Mouse (Mus musculus): ENCODE results near the gene Tmx2.
"Not testable (repeated sequence)": the region's sequence is repeated elsewhere in the genome, so short reads cannot be mapped to it uniquely, and the experiment has no call there.

The Tmx2 gene

DNA sequence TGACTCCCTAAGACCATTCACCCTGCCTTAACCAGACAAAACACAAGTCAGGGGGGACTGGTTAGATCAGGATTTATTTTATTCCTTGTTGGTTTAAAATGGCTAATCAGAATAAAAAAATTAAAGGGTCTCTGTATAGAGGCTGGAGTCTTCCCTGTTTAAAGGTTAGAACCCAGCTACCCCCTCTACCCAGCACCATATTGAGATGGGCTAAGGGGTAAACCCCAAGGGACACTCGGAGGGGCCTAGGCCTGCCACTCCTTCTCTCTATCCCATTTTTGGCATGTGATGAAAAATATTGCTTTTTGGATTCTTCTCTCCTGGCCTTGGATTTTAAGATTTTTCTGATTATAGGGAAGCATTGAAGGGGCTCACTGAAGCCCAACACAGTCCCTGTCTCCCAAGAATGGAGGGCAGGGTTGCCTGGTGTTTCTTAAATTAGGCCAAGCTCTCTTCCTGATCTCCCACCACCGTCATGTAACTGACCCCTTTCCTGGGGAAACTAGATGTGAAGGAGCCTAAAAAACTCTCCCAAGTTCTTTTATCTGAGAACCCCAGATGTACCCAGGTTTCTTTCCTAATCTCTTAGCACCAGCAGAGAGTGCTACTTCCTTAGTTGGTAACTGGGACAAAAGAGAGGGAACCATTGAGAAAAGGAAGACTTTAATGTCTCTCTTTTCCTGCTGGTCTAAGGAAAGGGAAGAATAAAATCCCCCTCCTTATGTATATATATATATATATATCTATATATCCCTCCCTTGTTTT is 9.3 kb upstream of the Tmx2 start:
- DNase-seq (ENCODE audit: low read depth in 2 of 2, low spot score in 2 of 2): no peak

DNA sequence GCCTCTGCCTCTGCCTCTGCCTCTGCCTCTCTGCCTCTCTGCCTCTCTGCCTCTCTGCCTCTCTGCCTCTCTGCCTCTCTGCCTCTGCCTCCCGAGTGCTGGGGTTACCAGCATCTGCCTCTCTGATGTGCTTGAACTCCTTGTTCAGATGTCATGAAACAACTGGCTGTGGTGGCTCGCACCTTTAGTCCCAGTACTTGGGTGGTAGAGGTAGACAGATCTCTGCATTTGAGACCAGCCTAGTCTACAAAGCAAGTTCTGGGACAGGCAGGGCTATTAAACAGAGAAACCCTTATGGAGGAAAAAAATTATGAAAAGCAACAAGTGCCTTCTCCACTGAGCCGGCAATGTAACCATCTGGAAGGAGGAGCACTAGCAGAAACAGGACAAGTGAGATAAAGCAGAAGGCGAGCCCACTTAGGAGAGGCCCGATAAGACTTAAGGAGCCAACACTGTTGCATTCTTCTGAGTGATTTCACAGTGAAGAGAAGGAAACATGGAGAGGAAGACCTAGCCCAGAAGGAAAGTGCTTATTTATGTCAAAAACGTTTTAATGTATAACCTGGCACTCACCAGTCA is 3.8 kb upstream of the Tmx2 start:
- DNase-seq (ENCODE audit: low read depth in 2 of 2, low spot score in 2 of 2): no peak

DNA sequence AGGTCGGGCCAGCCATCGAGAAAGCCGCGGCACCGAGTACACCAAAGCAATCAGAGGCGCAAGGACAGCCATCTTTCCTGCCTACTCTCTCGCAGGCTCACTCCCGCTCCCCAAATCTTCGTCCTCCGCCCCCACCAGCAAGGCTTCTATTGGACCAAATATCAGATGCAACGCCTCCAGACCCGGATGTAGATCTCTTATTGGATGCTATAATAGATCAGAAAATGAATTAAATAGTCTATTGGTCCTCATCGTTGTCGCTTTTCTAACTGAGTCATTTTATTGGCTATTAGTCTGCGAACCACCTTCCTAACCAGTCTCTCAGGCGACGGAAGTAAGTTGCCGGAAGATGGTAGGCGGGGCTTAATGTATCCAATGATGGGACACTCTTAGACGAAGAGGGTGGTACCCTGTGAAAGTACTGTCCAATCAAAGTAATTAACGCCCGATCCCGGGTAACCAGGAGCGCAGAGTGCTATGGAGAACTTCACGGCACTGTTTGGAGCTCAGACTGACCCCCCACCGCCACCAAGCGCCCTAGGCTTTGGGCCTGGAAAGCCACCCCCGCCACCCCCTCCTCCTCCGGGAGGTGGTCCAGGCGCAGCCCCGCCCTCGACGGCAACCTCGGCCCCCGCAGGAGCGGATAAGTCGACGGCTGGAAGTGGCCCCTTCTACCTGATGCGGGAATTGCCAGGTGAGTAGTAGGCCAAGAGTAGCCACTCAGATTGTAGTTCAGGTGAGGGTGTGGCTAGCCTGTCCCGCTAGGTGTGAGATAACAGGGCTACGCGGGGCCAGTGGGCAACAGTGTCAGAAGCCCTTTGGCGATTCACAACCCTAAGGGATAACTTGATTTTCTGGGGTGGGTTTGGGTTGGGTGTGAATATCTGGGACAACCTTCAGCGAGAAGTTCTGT is 716 bp downstream of the Tmx2 start, which contains the start of the genes Gm28635 and Med19:
Gm28635 (minus strand) TSS at position 74 of the 913 bp plus-strand sequence.
Med19 (plus strand) TSS at position 435 of the 913 bp plus-strand sequence.
- DNase-seq (ENCODE audit: low read depth in 2 of 2, low spot score in 2 of 2): peak; percentile 89

DNA sequence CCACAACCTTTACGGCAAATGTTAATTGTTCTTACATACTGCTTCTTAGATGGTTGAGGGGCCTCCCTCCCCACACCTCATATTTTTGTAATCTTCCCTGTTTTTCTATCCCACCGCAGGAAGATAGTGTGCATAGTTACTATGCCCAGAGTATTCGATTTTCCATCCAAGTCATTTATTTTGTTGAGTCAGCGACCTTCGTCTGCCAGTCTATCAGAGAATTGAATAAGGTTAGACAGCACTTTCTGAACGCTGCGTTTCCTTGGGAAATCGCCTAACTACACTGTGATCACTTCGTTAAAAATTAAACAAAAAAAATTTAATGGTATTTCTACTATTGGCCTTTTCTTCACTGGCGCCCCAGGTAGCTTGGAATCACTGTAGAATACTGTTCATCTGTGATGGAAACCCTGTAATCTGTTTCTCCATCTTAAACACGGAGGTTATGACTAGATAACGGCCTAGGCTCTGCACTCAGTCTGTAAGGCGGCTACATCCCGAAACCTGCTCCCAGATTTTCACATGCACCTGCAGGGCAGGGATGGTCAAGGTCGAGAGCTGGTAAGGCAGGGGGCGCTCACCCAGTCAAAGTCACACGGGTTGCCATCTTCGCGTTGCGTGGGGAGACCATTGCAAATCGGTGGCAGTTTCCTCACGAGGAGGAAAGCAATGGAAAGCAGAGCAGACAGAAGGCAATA is 1.5 kb downstream of the Tmx2 start:
- DNase-seq (ENCODE audit: low read depth in 2 of 2, low spot score in 2 of 2): no peak

DNA sequence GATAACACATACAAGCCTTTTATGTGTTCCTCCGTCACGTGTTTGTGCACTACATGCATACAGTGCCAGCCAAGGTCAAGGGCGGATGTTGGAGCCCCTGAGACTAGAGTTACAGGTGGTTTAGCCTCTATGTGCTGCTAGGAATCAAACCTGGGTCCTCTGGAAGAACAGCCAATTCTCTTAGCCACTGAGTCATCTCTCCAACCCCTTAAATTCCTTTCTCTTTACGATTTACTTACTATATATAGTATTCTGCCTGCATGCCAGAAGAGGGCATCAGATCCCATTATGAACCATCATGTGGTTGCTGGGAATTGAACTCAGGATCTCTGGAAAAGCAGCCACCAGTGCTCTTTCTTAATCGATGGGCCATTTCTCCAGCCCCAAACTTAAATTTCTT is 7.4 kb downstream of the Tmx2 start:
- not testable (repeated sequence) for DNase-seq (ENCODE audit: low read depth in 2 of 2, low spot score in 2 of 2)

DNA sequence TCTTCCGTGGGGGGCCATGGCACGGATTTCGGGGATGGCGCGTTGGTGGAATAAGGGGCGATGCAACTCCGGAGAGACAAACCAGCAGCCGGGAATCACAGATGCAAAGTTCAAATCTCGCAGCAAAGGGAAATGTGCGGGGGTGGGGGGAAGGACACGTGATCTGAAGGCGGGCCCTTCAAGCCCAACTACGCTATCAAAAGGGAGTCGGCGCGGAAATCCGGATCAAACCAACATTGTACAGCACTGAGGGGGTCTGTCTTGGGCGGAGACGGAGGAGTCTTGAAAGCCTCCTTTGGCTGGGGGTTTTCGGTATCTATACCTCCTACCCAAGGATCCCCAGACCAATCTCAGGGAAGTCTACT is 8.4 kb downstream of the Tmx2 start, which contains the start of gene Selenoh:
Selenoh (minus strand) TSS at position 202 of the 365 bp plus-strand sequence.
- peak; percentile 77 to 87 for DNase-seq (ENCODE audit: low read depth in 2 of 2, low spot score in 2 of 2)

DNA sequence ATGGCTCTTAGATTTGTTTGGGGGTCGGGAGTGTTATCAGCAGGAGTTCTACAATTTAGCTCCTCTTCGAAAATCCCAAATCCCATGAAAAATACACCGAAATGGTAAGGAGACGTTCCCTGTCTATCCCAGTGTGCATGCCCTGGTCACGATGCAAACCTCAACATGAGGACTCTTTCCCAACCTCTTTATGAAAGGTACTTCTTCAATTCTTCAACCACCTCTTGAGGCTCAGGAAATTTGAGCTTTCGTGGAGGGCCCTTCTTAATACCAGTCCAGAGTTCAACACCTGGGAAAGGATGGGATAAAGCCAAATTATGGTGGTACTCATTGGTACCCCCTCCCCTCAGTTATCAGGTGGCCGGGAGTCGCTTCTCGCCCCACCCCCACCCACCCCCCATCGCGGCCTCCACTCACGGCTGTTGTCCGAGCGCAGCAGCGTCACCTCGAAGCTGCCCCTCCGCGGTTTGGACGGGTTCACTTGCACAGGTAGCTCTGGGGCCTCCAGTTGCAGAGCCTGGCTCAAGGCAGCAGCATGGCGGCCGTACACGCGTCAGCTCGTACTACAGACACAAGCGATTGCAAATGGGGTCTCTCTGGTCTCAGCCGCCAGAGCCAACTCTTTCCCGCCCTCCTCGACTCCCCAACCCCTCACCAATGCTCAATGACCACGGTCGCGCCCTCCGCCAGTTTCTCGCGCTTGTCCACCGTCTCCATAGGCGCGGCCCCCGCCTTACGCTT is 8.9 kb downstream of the Tmx2 start:
- DNase-seq (ENCODE audit: low read depth in 2 of 2, low spot score in 2 of 2): no peak

DNA sequence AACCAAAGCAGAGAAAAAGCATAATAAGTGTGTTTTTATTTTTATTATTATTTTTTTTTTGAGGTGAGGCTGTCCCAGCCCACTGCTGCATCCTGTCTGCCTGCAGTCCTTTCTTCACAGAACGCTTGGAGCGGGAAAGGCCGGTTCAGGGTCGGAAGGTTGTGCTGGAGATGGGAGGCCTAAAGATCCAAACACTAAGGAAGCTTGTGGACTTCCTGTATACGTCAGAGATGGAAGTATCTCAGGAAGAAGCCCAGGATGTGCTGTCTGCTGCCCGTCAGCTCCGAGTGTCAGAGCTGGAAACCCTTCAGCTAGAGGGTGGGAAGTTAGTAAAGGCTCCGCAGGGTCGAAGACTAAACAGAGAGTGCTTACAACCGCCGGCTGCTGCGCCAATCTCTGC is 12.9 kb downstream of the Tmx2 start:
- no peak for DNase-seq (ENCODE audit: low read depth in 2 of 2, low spot score in 2 of 2)

DNA sequence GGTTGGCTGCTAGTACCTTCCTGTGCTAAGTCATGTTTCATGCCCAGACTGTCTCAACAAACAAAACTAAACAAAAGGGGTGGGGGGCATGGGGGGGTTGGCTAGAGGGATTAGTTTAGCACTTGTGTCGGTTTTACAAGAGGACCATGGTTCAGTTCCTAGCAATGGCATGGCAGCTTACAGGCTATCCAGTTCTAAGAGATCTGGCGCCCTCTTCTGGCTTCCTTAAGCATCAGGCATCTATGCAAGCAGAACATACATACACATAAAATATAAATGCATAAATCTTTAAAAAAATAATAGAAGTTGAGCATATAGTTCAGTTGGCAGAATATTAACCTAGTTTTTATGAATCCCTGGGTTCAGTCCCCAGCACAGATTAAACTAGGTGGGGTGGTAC is 16.1 kb downstream of the Tmx2 start:
- DNase-seq (ENCODE audit: low read depth in 2 of 2, low spot score in 2 of 2): peak in 1 of 2 experiments; percentile 49

DNA sequence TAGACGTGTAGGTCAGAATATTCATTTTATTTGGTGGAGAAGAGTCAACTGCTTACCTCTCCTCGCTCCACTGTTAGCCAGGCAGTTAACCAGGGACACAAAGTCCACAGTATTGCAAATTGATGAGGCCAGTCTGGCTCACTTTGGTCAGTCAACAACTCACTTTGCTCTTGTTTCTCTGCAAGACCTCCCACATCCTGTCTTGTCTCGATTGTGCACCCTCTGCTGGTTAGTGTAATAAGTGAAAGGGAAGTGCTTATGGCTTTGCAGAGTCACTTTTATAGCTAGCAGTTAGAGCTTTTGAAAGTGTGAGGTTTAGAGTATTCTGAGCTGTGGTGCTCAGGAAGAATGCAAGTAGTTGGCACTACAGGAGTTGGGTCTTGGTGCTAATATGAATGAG is 18.7 kb downstream of the Tmx2 start:
- DNase-seq (ENCODE audit: low read depth in 2 of 2, low spot score in 2 of 2): peak; percentile 35 to 49

DNA sequence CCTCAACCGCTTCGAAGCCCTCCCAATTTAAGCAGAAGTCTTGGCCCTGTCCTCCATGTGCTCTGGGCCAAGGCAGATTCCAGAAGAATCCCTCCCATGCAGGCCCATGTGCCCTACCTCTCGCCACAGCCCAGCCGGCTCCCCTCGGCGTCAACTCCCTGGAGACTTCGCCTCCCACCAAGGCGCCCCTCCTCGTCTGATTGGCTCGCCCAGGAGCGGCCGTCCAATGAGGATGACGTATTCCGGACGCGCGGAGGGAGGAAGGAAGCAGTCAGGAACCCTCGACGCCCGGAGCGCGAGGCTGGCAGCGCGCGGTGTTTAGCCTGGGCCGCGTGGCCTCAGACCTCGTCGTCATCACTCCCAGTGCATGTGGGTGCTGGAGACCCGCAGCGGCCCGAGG is 20.1 kb downstream of the Tmx2 start, which contains the start of gene Btbd18:
Btbd18 (plus strand) TSS at position 274 of the 400 bp plus-strand sequence.
- DNase-seq (ENCODE audit: low read depth in 2 of 2, low spot score in 2 of 2): no peak

DNA sequence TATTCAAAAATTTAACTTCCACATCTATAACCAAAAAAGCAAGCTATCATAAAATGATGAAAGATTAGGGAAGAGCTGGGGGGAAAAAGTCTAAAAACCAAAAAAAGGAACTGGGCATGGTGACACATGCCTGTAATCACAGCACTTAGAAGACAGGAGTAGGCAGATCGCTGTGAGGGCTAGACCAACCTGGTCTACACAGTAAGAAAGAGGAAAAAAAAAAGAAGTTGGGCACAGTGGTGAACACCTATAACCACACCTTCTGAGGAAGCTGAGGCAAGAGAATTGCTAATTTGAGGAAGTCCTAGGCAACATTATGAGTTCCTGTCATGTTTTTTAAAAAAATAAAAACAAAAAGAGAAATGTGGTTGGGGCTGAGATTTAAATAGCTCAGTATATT is 23.1 kb downstream of the Tmx2 start:
- no peak for DNase-seq (ENCODE audit: low read depth in 2 of 2, low spot score in 2 of 2)

DNA sequence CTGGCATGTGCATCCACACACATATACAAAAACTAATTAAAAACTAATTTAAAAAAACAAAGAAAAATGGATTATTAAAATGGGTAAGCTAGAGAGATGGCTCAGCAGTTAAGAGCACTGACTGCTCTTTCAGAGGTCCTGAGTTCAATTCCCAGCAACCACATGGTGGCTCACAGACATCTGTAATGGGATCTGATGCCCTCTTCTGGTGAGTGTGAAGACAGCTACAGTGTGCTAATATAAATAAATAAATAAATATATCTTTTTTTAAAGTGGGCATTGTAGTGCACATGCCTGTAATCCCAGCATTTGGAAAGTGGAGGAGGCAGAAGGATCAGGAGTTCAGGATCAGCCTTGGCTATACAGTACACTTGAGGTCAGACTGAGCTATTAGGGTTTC is 25.6 kb downstream of the Tmx2 start:
- DNase-seq (ENCODE audit: low read depth in 2 of 2, low spot score in 2 of 2): no peak

DNA sequence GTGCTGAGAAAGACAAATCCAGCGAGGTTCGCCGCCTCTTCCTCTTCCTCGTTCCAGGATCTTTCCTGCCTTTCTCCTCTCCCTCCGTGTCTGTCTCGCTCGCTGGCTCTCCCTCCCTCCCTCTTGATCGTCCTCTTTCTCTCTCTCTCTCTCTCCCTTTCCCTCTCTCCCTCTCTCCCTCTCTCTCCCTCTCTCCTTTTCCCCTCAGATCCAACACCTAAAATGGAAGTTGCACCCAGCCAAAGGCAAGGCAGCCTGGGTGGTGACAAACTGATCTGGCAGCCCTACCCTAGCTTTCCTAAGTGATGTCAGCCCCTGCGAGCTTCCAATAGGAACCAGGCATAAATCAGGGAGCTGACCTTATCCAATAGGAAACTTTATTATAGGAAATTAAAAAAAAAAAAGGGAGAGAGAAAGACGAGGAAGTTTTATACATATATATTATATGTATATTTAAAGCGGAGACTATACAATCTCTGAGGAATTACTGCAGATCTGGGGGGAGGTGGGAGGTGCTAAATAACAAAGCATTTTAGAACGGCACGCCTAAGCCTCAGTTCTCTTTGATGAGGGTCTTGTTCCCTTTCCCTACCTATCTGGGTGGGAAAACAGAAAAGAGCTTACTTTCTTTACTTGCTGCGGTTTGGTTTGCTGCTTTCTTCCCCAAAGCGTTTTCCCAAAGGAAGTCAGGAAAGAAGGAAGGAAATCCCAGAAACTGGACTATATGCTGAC is 28.3 kb downstream of the Tmx2 start, which contains the start of gene Ctnnd1:
Ctnnd1 (minus strand) TSS at position 302 of the 732 bp plus-strand sequence.
- DNase-seq (ENCODE audit: low read depth in 2 of 2, low spot score in 2 of 2): no peak

DNA sequence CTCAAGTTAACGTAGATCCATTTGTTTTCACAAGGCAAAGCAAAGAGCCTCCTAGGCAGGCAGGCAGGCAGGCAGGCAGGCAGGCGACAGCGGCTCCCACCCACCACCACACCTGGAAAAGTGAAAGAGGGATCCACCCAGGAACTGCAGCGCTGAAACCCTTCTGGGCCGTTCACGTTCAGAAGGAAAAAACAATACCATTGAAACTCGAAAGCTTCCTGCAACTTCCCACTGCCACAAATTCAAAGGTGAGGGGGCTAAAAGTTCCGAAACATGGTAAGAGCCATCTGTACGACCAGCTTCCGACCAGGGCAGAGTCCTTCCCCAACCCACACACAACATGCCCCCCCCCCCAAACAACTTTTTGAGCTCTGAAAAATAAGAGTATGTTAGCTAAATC is 29.3 kb downstream of the Tmx2 start:
- no peak for DNase-seq (ENCODE audit: low read depth in 2 of 2, low spot score in 2 of 2)

DNA sequence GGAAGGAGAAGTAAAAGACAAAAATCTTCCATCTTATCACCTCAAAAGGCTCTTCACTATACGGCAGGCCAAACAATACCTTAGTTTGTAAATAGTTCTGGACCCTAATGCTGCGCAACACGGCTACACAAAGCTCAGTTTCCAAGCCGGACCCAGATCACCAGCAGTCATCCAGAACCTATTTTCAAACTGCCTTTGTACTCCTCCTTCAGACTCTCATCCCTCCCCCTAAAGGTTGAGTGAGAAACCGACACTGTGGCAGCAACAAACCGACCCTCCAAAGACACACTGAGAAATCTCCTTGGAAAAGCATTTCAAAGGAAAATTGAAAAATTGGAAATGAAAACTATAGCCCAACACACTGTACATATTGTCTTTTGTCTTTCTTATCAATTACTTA is 30.6 kb downstream of the Tmx2 start:
- DNase-seq (ENCODE audit: low read depth in 2 of 2, low spot score in 2 of 2): no peak

DNA sequence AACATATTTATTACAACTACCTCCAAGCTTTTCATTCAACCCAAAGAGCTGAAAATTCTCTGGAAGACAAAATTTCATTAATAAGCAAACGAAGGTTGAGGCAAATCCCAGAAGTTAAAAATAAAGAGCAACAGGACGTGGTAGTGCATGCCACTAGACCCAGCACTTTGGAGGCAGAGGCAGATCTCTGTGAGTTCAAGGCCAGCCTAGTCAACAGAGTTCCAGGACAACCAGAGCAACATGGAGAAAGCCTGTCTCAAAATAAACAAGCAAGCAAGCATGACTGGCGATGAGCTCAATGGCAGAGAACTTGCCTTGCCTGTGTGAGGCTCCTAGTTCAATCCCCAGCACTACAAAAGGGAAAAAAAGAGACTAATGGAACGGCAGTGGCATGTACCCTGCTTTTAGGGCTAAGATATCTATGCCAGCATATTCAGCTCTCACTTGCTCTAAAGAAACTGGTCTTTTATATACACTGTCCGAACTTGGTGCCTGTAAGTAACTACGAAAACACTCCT is 31.8 kb downstream of the Tmx2 start:
- no peak for DNase-seq (ENCODE audit: low read depth in 2 of 2, low spot score in 2 of 2)

DNA sequence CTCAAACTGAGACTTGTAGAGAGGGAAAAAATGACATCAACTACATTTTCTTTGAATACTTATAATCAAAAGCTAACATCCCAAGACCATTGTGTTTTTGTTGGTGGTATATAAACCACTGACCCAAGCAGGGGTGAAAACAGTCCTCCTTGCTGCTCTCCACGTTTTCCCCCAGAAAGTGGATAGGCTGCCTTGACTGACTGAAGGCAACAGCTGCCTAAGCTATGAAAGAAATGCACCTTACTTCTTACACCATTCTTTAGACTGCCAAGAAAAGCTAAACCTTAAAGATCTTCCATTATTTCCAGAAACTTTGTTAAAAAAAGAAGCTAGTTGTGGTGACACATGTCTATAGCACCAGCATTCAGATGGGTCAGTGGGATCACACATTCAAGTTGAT is 32.8 kb downstream of the Tmx2 start:
- DNase-seq (ENCODE audit: low read depth in 2 of 2, low spot score in 2 of 2): no peak

DNA sequence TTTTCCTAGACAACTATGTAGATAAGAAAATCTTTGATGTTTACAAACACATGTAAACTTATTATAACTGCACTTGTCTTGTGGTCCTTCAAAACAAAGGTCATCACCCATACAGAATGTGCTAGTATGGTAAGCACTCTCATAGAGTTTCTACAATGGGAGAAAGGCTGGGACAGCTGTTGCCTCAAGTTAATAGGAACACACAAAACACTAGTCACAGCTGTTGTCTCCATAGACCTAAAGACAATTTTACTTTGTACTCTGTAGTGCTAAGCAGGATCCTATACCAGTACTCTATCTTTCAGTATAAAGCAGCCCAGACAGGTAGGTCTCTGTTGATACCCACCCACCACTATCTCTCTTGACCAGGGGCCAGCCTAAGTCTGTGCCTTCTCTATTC is 38.1 kb downstream of the Tmx2 start:
- no peak for DNase-seq (ENCODE audit: low read depth in 2 of 2, low spot score in 2 of 2)

All from CD8-positive naive resting alpha-beta T cell, adult 2 months (primary cell).